Mouse (Mus musculus): ENCODE measurements around the gene Celf2. TPM values are rescaled to one million over a fixed set of nuclear protein-coding genes. Genes with fewer than 3 reads are reported as not detected.

The Celf2 gene
- polyA plus RNA-seq, 1 experiment from 2014 or later: 12.3 TPM

- WGBS: 79% methylated on average over 2 of the region's 2 CpGs
- H3K36me3 ChIP-seq (ENCODE audit: control insufficient read depth, insufficient read depth, low read length): no peaks in the 10 kb centered on the region
- H3K4me2 ChIP-seq (replicated peaks; ENCODE audit: low read depth, low read length): no peak overlapping the region
- H3K27me3 ChIP-seq (ENCODE audit: control insufficient read depth, insufficient read depth, low read length): no peaks in the 10 kb centered on the region
- H3K9ac ChIP-seq (ENCODE audit: low read depth, low read length): no peak overlapping the region
- no peak overlapping the region for H3K27ac ChIP-seq (ENCODE audit: low read depth, low read length)
- peaks cover 13% of the 10 kb centered on the region; the same call in 1 of the 2 replicates for H3K4me1 ChIP-seq (ENCODE audit: control insufficient read depth, insufficient read depth, low read length)
- no peak for ATAC-seq (ENCODE audit: low FRiP score, low TSS enrichment)
- no peaks in the 10 kb centered on the region for H3K9me3 ChIP-seq (ENCODE audit: control insufficient read depth, low read length)
- H3K4me3 ChIP-seq (ENCODE audit: low read length): no peak overlapping the region
Observed at GRCm38 (mm10) chr2:6723602-6724001, 785.8 kb downstream of the Celf2 start.

GRCm38 (mm10) chr2:6721460-6722401 lies 787.6 kb downstream of the Celf2 start:
- peak overlapping the region; percentile 40 for H3K9ac ChIP-seq (ENCODE audit: low read depth, low read length)
- H3K27me3 ChIP-seq (ENCODE audit: control insufficient read depth, insufficient read depth, low read length): no peaks in the 10 kb centered on the region
- H3K27ac ChIP-seq (ENCODE audit: low read depth, low read length): no peak overlapping the region
- no peaks in the 10 kb centered on the region for H3K9me3 ChIP-seq (ENCODE audit: control insufficient read depth, low read length)
- peak overlapping the region; percentile 76 for H3K4me2 ChIP-seq (replicated peaks; ENCODE audit: low read depth, low read length)
- peak; percentile 64 for ATAC-seq (ENCODE audit: low FRiP score, low TSS enrichment)
- 4% methylated on average over 17 of the region's 17 CpGs for WGBS
- H3K4me3 ChIP-seq (ENCODE audit: low read length): peak overlapping the region; percentile 37
- no peaks in the 10 kb centered on the region for H3K36me3 ChIP-seq (ENCODE audit: control insufficient read depth, insufficient read depth, low read length)
- H3K4me1 ChIP-seq (ENCODE audit: control insufficient read depth, insufficient read depth, low read length): peaks cover 13% of the 10 kb centered on the region; the same call in 1 of the 2 replicates

GRCm38 (mm10) chr2:6720753-6721459 lies 788.5 kb downstream of the Celf2 start:
- H3K9ac ChIP-seq (ENCODE audit: low read depth, low read length): peak overlapping the region; percentile 40
- peak overlapping the region; percentile 76 for H3K4me2 ChIP-seq (replicated peaks; ENCODE audit: low read depth, low read length)
- H3K36me3 ChIP-seq (ENCODE audit: control insufficient read depth, insufficient read depth, low read length): no peaks in the 10 kb centered on the region
- no peaks in the 10 kb centered on the region for H3K9me3 ChIP-seq (ENCODE audit: control insufficient read depth, low read length)
- H3K4me1 ChIP-seq (ENCODE audit: control insufficient read depth, insufficient read depth, low read length): peaks cover 13% of the 10 kb centered on the region; the same call in 1 of the 2 replicates
- H3K27me3 ChIP-seq (ENCODE audit: control insufficient read depth, insufficient read depth, low read length): no peaks in the 10 kb centered on the region
- ATAC-seq (ENCODE audit: low FRiP score, low TSS enrichment): peak; percentile 86
- no peak overlapping the region for H3K27ac ChIP-seq (ENCODE audit: low read depth, low read length)
- WGBS: 14% methylated on average over 11 of the region's 11 CpGs
- peak overlapping the region; percentile 37 for H3K4me3 ChIP-seq (ENCODE audit: low read length)

GRCm38 (mm10) chr2:6718864-6719263 lies 790.5 kb downstream of the Celf2 start:
- no peak for ATAC-seq (ENCODE audit: low FRiP score, low TSS enrichment)

GRCm38 (mm10) chr2:6717953-6718352 lies 791.4 kb downstream of the Celf2 start:
- Histone ChIP-seq H3K9ac (ENCODE audit: low read depth, low read length) (no peak overlapping the region), H3K9me3 (ENCODE audit: control insufficient read depth, low read length) (no peaks in the 10 kb centered on the region), H3K4me3 (ENCODE audit: low read length) (no peak overlapping the region), H3K4me2 (replicated peaks; ENCODE audit: low read depth, low read length) (no peak overlapping the region), H3K36me3 (ENCODE audit: control insufficient read depth, insufficient read depth, low read length) (no peaks in the 10 kb centered on the region), H3K27me3 (ENCODE audit: control insufficient read depth, insufficient read depth, low read length) (no peaks in the 10 kb centered on the region), H3K27ac (ENCODE audit: low read depth, low read length) (no peak overlapping the region), H3K4me1 (ENCODE audit: control insufficient read depth, insufficient read depth, low read length) (peaks cover 13% of the 10 kb centered on the region; the same call in 1 of the 2 replicates)
- ATAC-seq (ENCODE audit: low FRiP score, low TSS enrichment): no peak
- 59% methylated on average over 3 of the region's 3 CpGs for WGBS

More at GRCm38 (mm10) chr2:6718864-6719263, 790.5 kb downstream of the Celf2 start:
- Histone ChIP-seq H3K9me3 (ENCODE audit: control insufficient read depth, low read length) (no peaks in the 10 kb centered on the region), H3K27ac (ENCODE audit: low read depth, low read length) (no peak overlapping the region), H3K9ac (ENCODE audit: low read depth, low read length) (no peak overlapping the region), H3K4me1 (ENCODE audit: control insufficient read depth, insufficient read depth, low read length) (peaks cover 13% of the 10 kb centered on the region; the same call in 1 of the 2 replicates), H3K4me2 (replicated peaks; ENCODE audit: low read depth, low read length) (no peak overlapping the region), H3K36me3 (ENCODE audit: control insufficient read depth, insufficient read depth, low read length) (no peaks in the 10 kb centered on the region), H3K4me3 (ENCODE audit: low read length) (no peak overlapping the region), H3K27me3 (ENCODE audit: control insufficient read depth, insufficient read depth, low read length) (no peaks in the 10 kb centered on the region)

- no peak overlapping the region for H3K27ac ChIP-seq (ENCODE audit: low read depth, low read length)
- H3K4me2 ChIP-seq (replicated peaks; ENCODE audit: low read depth, low read length): no peak overlapping the region
- no peak overlapping the region for H3K9ac ChIP-seq (ENCODE audit: low read depth, low read length)
- H3K36me3 ChIP-seq (ENCODE audit: control insufficient read depth, insufficient read depth, low read length): no peaks in the 10 kb centered on the region
- no peaks in the 10 kb centered on the region for H3K9me3 ChIP-seq (ENCODE audit: control insufficient read depth, low read length)
- ATAC-seq (ENCODE audit: low FRiP score, low TSS enrichment): no peak
- no peak overlapping the region for H3K4me3 ChIP-seq (ENCODE audit: low read length)
- no peaks in the 10 kb centered on the region for H3K4me1 ChIP-seq (ENCODE audit: control insufficient read depth, insufficient read depth, low read length)
- WGBS: 91% methylated on average over 3 of the region's 3 CpGs
- no peaks in the 10 kb centered on the region for H3K27me3 ChIP-seq (ENCODE audit: control insufficient read depth, insufficient read depth, low read length)
Observed at GRCm38 (mm10) chr2:6715562-6715961, 793.8 kb downstream of the Celf2 start.

GRCm38 (mm10) chr2:6713529-6713928 lies 795.8 kb downstream of the Celf2 start:
- no peak for ATAC-seq (ENCODE audit: low FRiP score, low TSS enrichment)
- no peaks in the 10 kb centered on the region for H3K36me3 ChIP-seq (ENCODE audit: control insufficient read depth, insufficient read depth, low read length)
- H3K4me1 ChIP-seq (ENCODE audit: control insufficient read depth, insufficient read depth, low read length): no peaks in the 10 kb centered on the region
- H3K4me2 ChIP-seq (replicated peaks; ENCODE audit: low read depth, low read length): no peak overlapping the region
- no peaks in the 10 kb centered on the region for H3K27me3 ChIP-seq (ENCODE audit: control insufficient read depth, insufficient read depth, low read length)
- H3K4me3 ChIP-seq (ENCODE audit: low read length): no peak overlapping the region
- no peak overlapping the region for H3K27ac ChIP-seq (ENCODE audit: low read depth, low read length)
- WGBS: 92% methylated on average over 6 of the region's 6 CpGs
- H3K9ac ChIP-seq (ENCODE audit: low read depth, low read length): no peak overlapping the region
- H3K9me3 ChIP-seq (ENCODE audit: control insufficient read depth, low read length): no peaks in the 10 kb centered on the region

- H3K4me1 ChIP-seq (ENCODE audit: control insufficient read depth, insufficient read depth, low read length): peaks cover 4% of the 10 kb centered on the region; the same call in 1 of the 2 replicates
- no peak overlapping the region for H3K4me3 ChIP-seq (ENCODE audit: low read length)
- H3K9me3 ChIP-seq (ENCODE audit: control insufficient read depth, low read length): no peaks in the 10 kb centered on the region
- no peak for ATAC-seq (ENCODE audit: low FRiP score, low TSS enrichment)
- WGBS: 80% methylated on average over 7 of the region's 7 CpGs
- no peak overlapping the region for H3K4me2 ChIP-seq (replicated peaks; ENCODE audit: low read depth, low read length)
- no peaks in the 10 kb centered on the region for H3K36me3 ChIP-seq (ENCODE audit: control insufficient read depth, insufficient read depth, low read length)
- no peaks in the 10 kb centered on the region for H3K27me3 ChIP-seq (ENCODE audit: control insufficient read depth, insufficient read depth, low read length)
- no peak overlapping the region for H3K9ac ChIP-seq (ENCODE audit: low read depth, low read length)
- H3K27ac ChIP-seq (ENCODE audit: low read depth, low read length): no peak overlapping the region
Observed at GRCm38 (mm10) chr2:6710687-6711430, 798.5 kb downstream of the Celf2 start.

Measured in kidney, embryonic 14.5 days (tissue).